Mouse (Mus musculus): Measurements from ENCODE around the gene Plxdc1.

Plxdc1 gene

GRCm38 (mm10) chr11:97985727-97986677, at the start of gene Plxdc1:
Plxdc1 (minus strand) TSS chr11:97986444.
- DNase-seq (ENCODE audit: low read depth, low spot score): no peak

- DNase-seq (ENCODE audit: low read depth, low spot score): no peak
Observed at GRCm38 (mm10) chr11:98035977-98036377, 49.7 kb upstream of the Plxdc1 start.

GRCm38 (mm10) chr11:98034840-98035239, 48.6 kb upstream of the Plxdc1 start:
- no peak for DNase-seq (ENCODE audit: low read depth, low spot score)

DNA sequence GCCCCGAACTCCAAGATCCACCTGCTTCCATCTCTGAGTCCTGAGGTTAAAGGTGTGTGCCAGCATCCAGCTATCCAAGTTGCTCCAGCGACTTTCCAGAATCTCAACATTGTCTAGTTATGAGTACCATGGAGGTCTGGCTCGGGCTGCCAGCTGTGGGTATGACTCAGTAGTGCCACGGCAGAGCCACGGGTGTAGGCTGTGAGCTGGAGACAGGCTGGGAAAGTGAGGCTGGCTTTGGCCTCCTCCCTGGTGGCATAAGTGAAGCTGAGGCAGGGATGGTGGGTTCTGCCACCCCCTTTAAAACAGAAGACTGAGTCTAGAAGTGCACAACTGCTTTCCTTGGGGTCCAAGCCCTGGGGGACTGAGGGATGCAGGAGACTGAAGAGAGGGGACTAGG, 47.8 kb upstream of the Plxdc1 start:
- DNase-seq (ENCODE audit: low read depth, low spot score): no peak

DNA sequence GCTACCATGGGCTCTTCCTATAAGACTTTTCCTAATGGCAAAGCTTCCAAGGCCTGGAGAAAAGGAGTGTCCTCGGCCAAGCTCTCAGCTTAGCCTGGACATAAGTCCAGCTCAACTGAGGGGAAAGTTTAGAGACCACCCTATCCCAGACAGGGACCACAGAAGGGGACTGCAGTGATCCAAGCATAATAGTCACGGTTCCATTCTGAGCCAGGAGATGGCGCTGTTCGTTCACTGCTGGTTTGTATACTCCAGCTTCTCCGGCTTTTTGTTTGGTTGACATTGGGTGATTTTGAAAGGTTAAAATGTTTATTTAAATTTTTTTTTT, 45.2 kb upstream of the Plxdc1 start:
- DNase-seq (ENCODE audit: low read depth, low spot score): peak; percentile 42

GRCm38 (mm10) chr11:98030701-98031442, 44.6 kb upstream of the Plxdc1 start:
- DNase-seq (ENCODE audit: low read depth, low spot score): no peak

DNA sequence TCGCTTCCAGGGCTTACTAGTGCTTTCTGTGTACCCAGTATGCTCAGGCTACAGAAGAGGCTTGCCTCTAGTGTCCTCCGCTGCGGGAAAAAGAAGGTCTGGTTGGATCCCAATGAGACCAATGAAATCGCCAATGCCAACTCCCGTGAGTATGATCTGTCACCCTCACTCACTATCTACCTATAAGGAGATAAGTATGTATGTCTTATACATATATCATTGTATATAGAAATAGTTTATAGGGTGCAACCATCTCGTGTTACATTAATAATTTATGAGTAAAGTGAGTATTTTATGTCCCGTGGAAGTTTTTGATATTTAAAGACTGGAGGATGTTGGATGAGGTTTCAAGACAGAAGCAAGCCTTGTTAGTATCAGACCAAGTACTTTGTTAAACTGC, 41.5 kb upstream of the Plxdc1 start:
- no peak for DNase-seq (ENCODE audit: low read depth, low spot score)

DNA sequence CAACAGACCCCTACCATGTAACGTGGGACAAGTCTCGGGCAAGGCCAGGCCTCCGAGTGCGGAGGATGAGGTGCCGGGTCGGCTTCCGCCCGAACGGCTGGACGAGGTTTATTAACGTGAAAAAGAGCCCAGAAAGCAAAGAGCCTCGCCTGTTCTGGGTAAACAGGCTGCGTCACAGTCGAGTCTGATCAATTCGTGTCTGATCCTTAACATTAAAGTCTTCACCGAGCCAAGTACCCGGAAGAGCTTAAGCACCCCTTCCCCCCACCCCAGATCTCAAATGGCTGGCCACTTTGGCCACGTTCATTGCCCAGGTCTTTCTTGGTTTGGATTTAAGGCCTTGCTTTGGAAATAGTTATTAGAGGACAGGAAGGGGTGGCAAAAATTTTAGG, 41.0 kb upstream of the Plxdc1 start:
- DNase-seq (ENCODE audit: low read depth, low spot score): no peak

- peak; percentile 86 for DNase-seq (ENCODE audit: low read depth, low spot score)
Observed at GRCm38 (mm10) chr11:98026570-98027296, 40.5 kb upstream of the Plxdc1 start, which contains the start of gene Rpl19. Rpl19 (plus strand) TSS chr11:98026710.

DNA sequence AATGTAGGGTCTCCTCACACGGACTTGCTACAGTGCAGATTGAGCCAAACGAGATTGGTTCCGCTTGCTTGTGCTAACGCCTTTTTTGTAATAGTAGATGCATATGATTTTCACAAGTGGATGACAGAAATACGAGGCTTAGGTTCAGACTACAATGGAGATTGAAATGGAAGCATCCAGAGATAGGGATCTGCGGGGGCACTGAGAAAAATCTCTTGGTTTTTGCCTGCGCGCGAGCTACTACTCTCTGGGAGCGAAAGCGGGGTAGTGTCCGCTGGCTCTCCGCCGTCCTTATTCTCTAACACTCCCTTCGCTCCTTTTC, 40.0 kb upstream of the Plxdc1 start:
- DNase-seq (ENCODE audit: low read depth, low spot score): no peak

DNA sequence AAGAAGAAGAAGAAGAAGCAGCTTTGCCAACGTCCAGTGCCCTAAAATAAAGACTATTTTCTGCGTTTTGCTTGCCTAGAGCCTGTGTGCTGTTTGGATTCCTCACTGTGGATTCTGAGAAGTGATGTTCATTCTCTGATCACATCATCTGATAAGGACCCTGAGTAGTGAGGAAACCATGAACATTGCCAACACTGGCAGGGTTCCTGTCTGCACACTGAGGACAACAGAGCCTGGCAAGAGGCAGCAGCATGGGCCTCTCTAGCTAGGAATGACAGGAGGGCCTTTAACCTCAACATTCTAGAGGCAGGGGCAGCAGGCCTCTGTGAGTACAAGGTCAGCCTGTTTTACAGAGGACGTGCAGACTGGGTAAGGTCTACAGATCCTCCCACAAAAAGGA, 38.3 kb upstream of the Plxdc1 start:
- no peak for DNase-seq (ENCODE audit: low read depth, low spot score)

DNA sequence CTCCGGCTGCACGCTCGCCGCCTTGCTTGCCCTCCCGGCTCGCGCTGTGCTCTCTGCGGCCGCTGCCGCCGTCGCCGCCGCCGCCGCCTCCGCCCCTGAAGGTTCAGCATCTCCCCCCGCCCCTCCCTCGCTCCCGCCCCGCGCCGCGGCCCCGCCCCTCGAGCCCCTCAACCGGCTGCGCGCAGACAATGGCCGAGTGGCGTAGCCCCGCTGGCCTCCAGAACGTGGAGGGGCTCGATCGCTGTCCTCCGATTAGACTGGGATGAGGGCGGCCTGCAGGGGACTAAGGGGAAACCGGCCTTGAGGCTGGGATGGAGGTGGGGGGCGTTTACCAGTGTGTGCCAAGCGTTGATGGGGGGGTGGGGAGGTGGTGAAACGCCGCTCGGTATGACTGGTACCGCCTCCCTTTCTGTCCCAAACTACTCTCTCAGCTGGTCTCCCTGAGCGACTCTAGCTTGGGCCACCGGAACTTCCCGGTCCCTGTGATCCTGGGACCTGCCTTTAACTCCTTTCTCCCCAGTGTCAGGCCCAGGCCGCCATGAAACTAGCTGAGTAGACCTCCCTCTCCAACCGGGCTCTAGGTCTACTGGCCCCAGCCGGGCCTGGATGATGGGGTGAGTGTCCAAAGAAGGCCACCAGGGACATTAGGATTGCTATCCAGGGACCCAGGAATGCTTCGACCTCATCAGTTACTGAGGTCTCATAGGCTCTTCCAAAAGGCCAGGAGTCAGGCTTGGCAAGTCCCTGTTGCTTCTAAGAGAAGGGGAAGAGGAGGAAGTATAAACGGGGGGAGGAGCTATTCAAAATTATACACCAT, 36.5 kb upstream of the Plxdc1 start, which contains the start of gene Cacnb1:
Gene Cacnb1, minus strand, starts transcription at position 480 of the 817 bp plus-strand sequence.
- no peak for DNase-seq (ENCODE audit: low read depth, low spot score)

GRCm38 (mm10) chr11:98022253-98022554, 36.0 kb upstream of the Plxdc1 start:
- no peak for DNase-seq (ENCODE audit: low read depth, low spot score)

DNA sequence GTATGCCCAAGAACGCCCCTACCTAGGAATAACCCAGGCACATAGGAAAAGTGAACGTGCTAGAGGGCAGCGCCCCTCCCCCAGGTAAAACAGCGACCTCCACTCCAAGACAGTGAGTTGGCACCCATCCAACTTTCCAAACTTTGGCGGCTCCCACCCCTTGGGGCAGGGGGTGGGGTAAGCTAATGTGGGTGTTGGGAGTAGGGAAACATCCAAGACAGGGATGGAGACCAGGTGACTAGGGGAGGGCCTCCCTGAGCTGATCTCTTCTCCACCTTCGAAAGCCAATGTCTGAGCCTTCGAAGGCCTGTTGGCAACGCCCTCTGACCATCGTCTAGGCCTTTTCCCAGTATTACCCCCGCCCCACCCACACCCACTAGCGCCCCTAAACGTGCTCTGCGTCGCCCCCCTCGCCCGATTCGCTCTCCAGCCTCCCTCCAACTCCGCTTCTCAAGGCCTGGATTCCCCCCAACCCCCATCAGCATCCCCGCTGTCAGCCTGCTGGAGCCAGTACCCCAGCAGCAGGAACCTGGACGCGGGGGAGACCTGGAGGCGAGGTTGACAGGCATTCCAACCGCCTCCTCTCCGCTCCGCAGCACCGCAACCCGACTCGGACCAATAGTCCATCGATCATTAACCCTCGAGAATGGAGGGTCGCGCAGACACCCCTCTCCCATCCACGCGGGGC, 35.5 kb upstream of the Plxdc1 start:
- no peak for DNase-seq (ENCODE audit: low read depth, low spot score)

GRCm38 (mm10) chr11:98021118-98021517, 34.9 kb upstream of the Plxdc1 start:
- no peak for DNase-seq (ENCODE audit: low read depth, low spot score)

DNA sequence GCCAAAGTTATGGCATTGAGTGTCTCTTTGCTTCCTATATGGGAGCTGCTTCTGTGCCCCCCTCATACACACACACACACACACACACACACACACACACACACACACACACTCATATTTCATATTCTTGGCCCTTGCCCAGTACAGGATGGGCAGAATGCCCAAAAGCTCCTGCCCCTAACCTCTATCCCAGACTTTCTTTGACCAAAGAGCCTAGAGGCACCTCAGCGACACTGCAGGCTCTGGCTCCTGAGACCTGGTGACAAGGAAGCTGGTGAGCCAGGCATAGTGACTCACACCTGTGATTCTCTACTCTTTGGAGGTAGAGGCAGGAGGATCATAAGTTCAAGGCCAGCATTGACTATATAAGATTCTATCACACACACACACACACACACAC, 34.5 kb upstream of the Plxdc1 start:
- DNase-seq (ENCODE audit: low read depth, low spot score): no peak

DNA sequence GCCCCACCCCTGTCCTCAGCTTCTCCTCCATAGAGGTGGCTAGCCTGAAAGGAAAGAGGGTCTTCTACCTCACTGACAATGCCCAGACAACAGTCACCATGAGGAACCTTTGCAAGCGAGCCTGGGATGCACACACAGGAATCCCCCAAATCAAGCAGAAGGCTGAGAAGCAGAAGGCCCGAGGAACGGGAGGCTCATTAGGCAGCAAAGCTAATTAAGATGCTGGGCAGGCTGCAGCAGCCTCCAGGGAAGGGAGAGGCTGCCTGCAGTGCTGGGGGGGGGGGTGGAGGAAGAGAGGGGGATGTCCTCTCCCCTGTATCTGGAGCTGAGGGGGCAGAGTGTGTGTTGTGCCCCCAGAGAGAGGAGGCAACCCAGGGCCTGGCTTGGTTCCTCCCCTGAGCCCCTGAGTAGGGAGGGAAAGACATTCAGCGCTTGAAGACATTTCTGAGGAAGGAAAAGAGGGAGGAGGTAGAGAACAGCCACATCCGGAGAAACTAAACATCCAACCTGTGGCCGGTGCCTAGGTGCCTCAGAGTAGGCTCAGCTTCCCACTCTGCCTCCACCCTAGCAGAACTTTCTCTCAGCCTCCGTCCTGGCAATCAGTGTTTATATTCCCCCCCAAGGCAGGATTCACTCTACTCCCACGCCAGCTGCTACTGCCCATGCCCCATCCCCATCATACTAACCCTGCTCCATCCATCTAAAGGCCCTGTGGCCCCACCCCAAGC, 33.8 kb upstream of the Plxdc1 start:
- no peak for DNase-seq (ENCODE audit: low read depth, low spot score)

GRCm38 (mm10) chr11:98018858-98019641, 32.8 kb upstream of the Plxdc1 start:
- no peak for DNase-seq (ENCODE audit: low read depth, low spot score)

- no peak for DNase-seq (ENCODE audit: low read depth, low spot score)
Observed at GRCm38 (mm10) chr11:98018222-98018621, 32.0 kb upstream of the Plxdc1 start.
